Mouse (Mus musculus): ENCODE measurements at regions not wholly inside any gene's neighbourhood (a gene's known extent, or its start where the extent isn't known, plus 50 kb on each side); places are given as distances from the start of the nearest gene placed in this dataset.

- H3K4me2 ChIP-seq (ENCODE audit: low read depth) = no peak overlapping the region
- no peak overlapping the region for H3K27ac ChIP-seq (ENCODE audit: low read depth, low read length)
- 74% methylated on average over 1 of the region's 1 CpGs for WGBS
- H3K9ac ChIP-seq (ENCODE audit: low read length) = no peak overlapping the region
- H3K36me3 ChIP-seq (ENCODE audit: control insufficient read depth, insufficient read depth, low read length) = no peaks in the 10 kb centered on the region
- H3K27me3 ChIP-seq (ENCODE audit: control insufficient read depth, insufficient read depth, low read length) = no peaks in the 10 kb centered on the region
- no peaks in the 10 kb centered on the region for H3K4me1 ChIP-seq (ENCODE audit: control insufficient read depth, insufficient read depth, low read length)
- no peaks in the 10 kb centered on the region for H3K9me3 ChIP-seq (ENCODE audit: control insufficient read depth, low read length)
- ATAC-seq (ENCODE audit: insufficient read depth, low FRiP score, low TSS enrichment) (no peak), DNase-seq (ENCODE audit: low spot score) (no peak)
- H3K4me3 ChIP-seq (ENCODE audit: low read depth, low read length) = no peak overlapping the region
Observed at GRCm38 (mm10) chr15:40367026-40367425, 232.9 kb downstream of the 9330182O14Rik start.

- no peak for DNase-seq (ENCODE audit: low spot score)
- no peaks in the 10 kb centered on the region for H3K4me1 ChIP-seq (ENCODE audit: control insufficient read depth, insufficient read depth, low read length)
- WGBS = 71% methylated on average over 3 of the region's 3 CpGs
- no peak overlapping the region for H3K4me2 ChIP-seq (ENCODE audit: low read depth)
- H3K27me3 ChIP-seq (ENCODE audit: control insufficient read depth, insufficient read depth, low read length) = no peaks in the 10 kb centered on the region
- no peaks in the 10 kb centered on the region for H3K36me3 ChIP-seq (ENCODE audit: control insufficient read depth, insufficient read depth, low read length)
- H3K9me3 ChIP-seq (ENCODE audit: control insufficient read depth, low read length) = no peaks in the 10 kb centered on the region
- H3K9ac ChIP-seq (ENCODE audit: low read length) = no peak overlapping the region
- no peak for ATAC-seq (ENCODE audit: insufficient read depth, low FRiP score, low TSS enrichment)
- no peak overlapping the region for H3K4me3 ChIP-seq (ENCODE audit: low read depth, low read length)
- H3K27ac ChIP-seq (ENCODE audit: low read depth, low read length) = no peak overlapping the region
Observed at GRCm38 (mm10) chr15:40368746-40369145, 234.6 kb downstream of the 9330182O14Rik start.

- H3K27ac ChIP-seq (ENCODE audit: low read depth, low read length) = no peak overlapping the region
- no peaks in the 10 kb centered on the region for H3K4me1 ChIP-seq (ENCODE audit: control insufficient read depth, insufficient read depth, low read length)
- no peaks in the 10 kb centered on the region for H3K9me3 ChIP-seq (ENCODE audit: control insufficient read depth, low read length)
- 88% methylated on average over 4 of the region's 4 CpGs for WGBS
- no peaks in the 10 kb centered on the region for H3K36me3 ChIP-seq (ENCODE audit: control insufficient read depth, insufficient read depth, low read length)
- no peaks in the 10 kb centered on the region for H3K27me3 ChIP-seq (ENCODE audit: control insufficient read depth, insufficient read depth, low read length)
- DNase-seq (ENCODE audit: low spot score) (no peak), ATAC-seq (ENCODE audit: insufficient read depth, low FRiP score, low TSS enrichment) (no peak)
- H3K4me2 ChIP-seq (ENCODE audit: low read depth) = no peak overlapping the region
- no peak overlapping the region for H3K4me3 ChIP-seq (ENCODE audit: low read depth, low read length)
- H3K9ac ChIP-seq (ENCODE audit: low read length) = no peak overlapping the region
Observed at GRCm38 (mm10) chr15:40371486-40371885, 237.3 kb downstream of the 9330182O14Rik start.

GRCm38 (mm10) chr15:40386526-40386925 lies 252.4 kb downstream of the 9330182O14Rik start:
- Histone ChIP-seq H3K4me1 (ENCODE audit: control insufficient read depth, insufficient read depth, low read length) (no peaks in the 10 kb centered on the region), H3K27me3 (ENCODE audit: control insufficient read depth, insufficient read depth, low read length) (no peaks in the 10 kb centered on the region), H3K9me3 (ENCODE audit: control insufficient read depth, low read length) (no peaks in the 10 kb centered on the region), H3K27ac (ENCODE audit: low read depth, low read length) (no peak overlapping the region), H3K4me3 (ENCODE audit: low read depth, low read length) (no peak overlapping the region), H3K4me2 (ENCODE audit: low read depth) (no peak overlapping the region), H3K9ac (ENCODE audit: low read length) (no peak overlapping the region), H3K36me3 (ENCODE audit: control insufficient read depth, insufficient read depth, low read length) (no peaks in the 10 kb centered on the region)
- 78% methylated on average over 2 of the region's 2 CpGs for WGBS
- ATAC-seq (ENCODE audit: insufficient read depth, low FRiP score, low TSS enrichment) = no peak
- DNase-seq (ENCODE audit: low spot score) = no peak

- no peaks in the 10 kb centered on the region for H3K27me3 ChIP-seq (ENCODE audit: control insufficient read depth, insufficient read depth, low read length)
- no peak overlapping the region for H3K9ac ChIP-seq (ENCODE audit: low read length)
- no peak for ATAC-seq (ENCODE audit: insufficient read depth, low FRiP score, low TSS enrichment)
- H3K4me1 ChIP-seq (ENCODE audit: control insufficient read depth, insufficient read depth, low read length) = no peaks in the 10 kb centered on the region
- no peak overlapping the region for H3K4me2 ChIP-seq (ENCODE audit: low read depth)
- no peaks in the 10 kb centered on the region for H3K9me3 ChIP-seq (ENCODE audit: control insufficient read depth, low read length)
- DNase-seq (ENCODE audit: low spot score) = no peak
- WGBS = 86% methylated on average over 2 of the region's 2 CpGs
- no peak overlapping the region for H3K4me3 ChIP-seq (ENCODE audit: low read depth, low read length)
- H3K27ac ChIP-seq (ENCODE audit: low read depth, low read length) = no peak overlapping the region
- no peaks in the 10 kb centered on the region for H3K36me3 ChIP-seq (ENCODE audit: control insufficient read depth, insufficient read depth, low read length)
Observed at GRCm38 (mm10) chr15:40387746-40388145, 253.6 kb downstream of the 9330182O14Rik start.

GRCm38 (mm10) chr15:40388806-40389205 lies 254.6 kb downstream of the 9330182O14Rik start:
- no peaks in the 10 kb centered on the region for H3K27me3 ChIP-seq (ENCODE audit: control insufficient read depth, insufficient read depth, low read length)
- no peak overlapping the region for H3K4me2 ChIP-seq (ENCODE audit: low read depth)
- no peak overlapping the region for H3K27ac ChIP-seq (ENCODE audit: low read depth, low read length)
- H3K4me1 ChIP-seq (ENCODE audit: control insufficient read depth, insufficient read depth, low read length) = no peaks in the 10 kb centered on the region
- DNase-seq (ENCODE audit: low spot score) (no peak), ATAC-seq (ENCODE audit: insufficient read depth, low FRiP score, low TSS enrichment) (no peak)
- no peak overlapping the region for H3K4me3 ChIP-seq (ENCODE audit: low read depth, low read length)
- no peak overlapping the region for H3K9ac ChIP-seq (ENCODE audit: low read length)
- H3K36me3 ChIP-seq (ENCODE audit: control insufficient read depth, insufficient read depth, low read length) = no peaks in the 10 kb centered on the region
- 84% methylated on average over 2 of the region's 2 CpGs for WGBS
- H3K9me3 ChIP-seq (ENCODE audit: control insufficient read depth, low read length) = no peaks in the 10 kb centered on the region

- WGBS = 89% methylated on average over 4 of the region's 4 CpGs
Observed at GRCm38 (mm10) chr15:40435156-40435555, 301.0 kb downstream of the 9330182O14Rik start.

GRCm38 (mm10) chr15:40436688-40437087 lies 302.5 kb downstream of the 9330182O14Rik start:
- Histone ChIP-seq H3K4me1 (ENCODE audit: control insufficient read depth, insufficient read depth, low read length) (no peaks in the 10 kb centered on the region), H3K36me3 (ENCODE audit: control insufficient read depth, insufficient read depth, low read length) (no peaks in the 10 kb centered on the region), H3K27me3 (ENCODE audit: control insufficient read depth, insufficient read depth, low read length) (no peaks in the 10 kb centered on the region), H3K9ac (ENCODE audit: low read length) (no peak overlapping the region), H3K9me3 (ENCODE audit: control insufficient read depth, low read length) (no peaks in the 10 kb centered on the region), H3K4me3 (ENCODE audit: low read depth, low read length) (no peak overlapping the region), H3K4me2 (ENCODE audit: low read depth) (no peak overlapping the region), H3K27ac (ENCODE audit: low read depth, low read length) (no peak overlapping the region)
- ATAC-seq (ENCODE audit: insufficient read depth, low FRiP score, low TSS enrichment) (no peak), DNase-seq (ENCODE audit: low spot score) (no peak)
- WGBS = 58% methylated on average over 3 of the region's 3 CpGs

More at GRCm38 (mm10) chr15:40435156-40435555, 301.0 kb downstream of the 9330182O14Rik start:
- no peak overlapping the region for H3K4me2 ChIP-seq (ENCODE audit: low read depth)
- no peaks in the 10 kb centered on the region for H3K4me1 ChIP-seq (ENCODE audit: control insufficient read depth, insufficient read depth, low read length)
- no peak for DNase-seq (ENCODE audit: low spot score)
- H3K9me3 ChIP-seq (ENCODE audit: control insufficient read depth, low read length) = no peaks in the 10 kb centered on the region
- no peaks in the 10 kb centered on the region for H3K36me3 ChIP-seq (ENCODE audit: control insufficient read depth, insufficient read depth, low read length)
- H3K27ac ChIP-seq (ENCODE audit: low read depth, low read length) = no peak overlapping the region
- no peaks in the 10 kb centered on the region for H3K27me3 ChIP-seq (ENCODE audit: control insufficient read depth, insufficient read depth, low read length)
- no peak for ATAC-seq (ENCODE audit: insufficient read depth, low FRiP score, low TSS enrichment)
- no peak overlapping the region for H3K9ac ChIP-seq (ENCODE audit: low read length)
- H3K4me3 ChIP-seq (ENCODE audit: low read depth, low read length) = no peak overlapping the region

GRCm38 (mm10) chr15:40439827-40440226 lies 305.7 kb downstream of the 9330182O14Rik start:
- H3K4me1 ChIP-seq (ENCODE audit: control insufficient read depth, insufficient read depth, low read length) = no peaks in the 10 kb centered on the region
- no peaks in the 10 kb centered on the region for H3K36me3 ChIP-seq (ENCODE audit: control insufficient read depth, insufficient read depth, low read length)
- no peaks in the 10 kb centered on the region for H3K27me3 ChIP-seq (ENCODE audit: control insufficient read depth, insufficient read depth, low read length)
- no peaks in the 10 kb centered on the region for H3K9me3 ChIP-seq (ENCODE audit: control insufficient read depth, low read length)
- ATAC-seq (ENCODE audit: insufficient read depth, low FRiP score, low TSS enrichment) (no peak), DNase-seq (ENCODE audit: low spot score) (no peak)
- no peak overlapping the region for H3K4me3 ChIP-seq (ENCODE audit: low read depth, low read length)
- WGBS = 88% methylated on average over 1 of the region's 1 CpGs
- H3K27ac ChIP-seq (ENCODE audit: low read depth, low read length) = no peak overlapping the region
- H3K9ac ChIP-seq (ENCODE audit: low read length) = no peak overlapping the region
- H3K4me2 ChIP-seq (ENCODE audit: low read depth) = no peak overlapping the region
